Mouse (Mus musculus) hindbrain, embryonic 14.5 days (tissue): ENCODE data around the gene Pdzph1. TPM values are rescaled to one million over a fixed set of nuclear protein-coding genes. Genes with fewer than 3 reads are reported as not detected.
A peak's percentile ranks its signal among the peaks of the same experiment; 100 is the strongest.

Experiments used
- ATAC-seq: fragments of 200-750 bp; cut with Nextera tagmentation; 2 replicates; pipeline ENCODE4 v1.8.0; 2017; ENCODE audit warnings: moderate number of reproducible peaks, mild to moderate bottlenecking, moderate TSS enrichment, moderate library complexity; ENCODE audit not compliant: low FRiP score
- DNase-seq: peaks from one replicate; pipeline ENCODE4 v3.0.0-alpha.2; 2015; ENCODE audit warnings: low spot score
- H3K27ac ChIP-seq: fragments of 300-500 bp; sonication (generic); 2 replicates; pipeline ENCODE4 v1.5.1; 2014; ENCODE audit warnings: mild to moderate bottlenecking, moderate library complexity
- H3K27me3 ChIP-seq: fragments of 300-500 bp; sonication (generic); 2 replicates; pipeline ENCODE4 v1.6.1; 2014; ENCODE audit warnings: mild to moderate bottlenecking, low read length, mixed read lengths; ENCODE audit not compliant: control insufficient read depth, insufficient read depth
- H3K36me3 ChIP-seq: fragments of 300-500 bp; sonication (generic); replicated peaks from 2 replicates; pipeline ENCODE4 v1.6.1; 2014; ENCODE audit not compliant: control insufficient read depth, insufficient read depth
- H3K4me1 ChIP-seq: fragments of 300-500 bp; sonication (generic); replicated peaks from 2 replicates; pipeline ENCODE4 v1.6.1; 2014; ENCODE audit warnings: antibody characterized with exemption, low read length, mixed read lengths; ENCODE audit not compliant: control insufficient read depth, insufficient read depth
- H3K4me2 ChIP-seq: fragments of 300-500 bp; sonication (generic); replicated peaks from 2 replicates; pipeline ENCODE4 v1.6.1; 2014; ENCODE audit warnings: mild to moderate bottlenecking, moderate library complexity
- H3K4me3 ChIP-seq: fragments of 300-500 bp; sonication (generic); replicated peaks from 2 replicates; pipeline ENCODE4 v1.5.1; 2014; ENCODE audit warnings: mild to moderate bottlenecking, low read length
- H3K9ac ChIP-seq: fragments of 300-500 bp; sonication (generic); 2 replicates; pipeline ENCODE4 v1.6.1; 2014
- H3K9me3 ChIP-seq: fragments of 300-500 bp; sonication (generic); 2 replicates; pipeline ENCODE4 v1.6.1; 2016; ENCODE audit warnings: low read length; ENCODE audit not compliant: control insufficient read depth
- WGBS: fragments of 180-500 bp; shearing (Covaris S2); extraction: QIAGEN DNeasy Blood & Tissue Kit; methylation state at CpG from one replicate; pipeline ENCODE4 v1.1.7; 2014; 5-methylcytosine and 5-hydroxymethylcytosine counted together
- polyA plus RNA-seq: library from polyadenylated mRNA; unstranded; fragments of >200 nt; fragmentation: Nextera tagmentation; extraction: Ambion mirVana; gene quantifications from 2 replicates; pipeline ENCODE4 v1.2.1, GENCODE M21; 2014

Pdzph1 gene
- polyA plus RNA-seq, 1 experiment from 2014 or later, result 1.4 TPM

DNA sequence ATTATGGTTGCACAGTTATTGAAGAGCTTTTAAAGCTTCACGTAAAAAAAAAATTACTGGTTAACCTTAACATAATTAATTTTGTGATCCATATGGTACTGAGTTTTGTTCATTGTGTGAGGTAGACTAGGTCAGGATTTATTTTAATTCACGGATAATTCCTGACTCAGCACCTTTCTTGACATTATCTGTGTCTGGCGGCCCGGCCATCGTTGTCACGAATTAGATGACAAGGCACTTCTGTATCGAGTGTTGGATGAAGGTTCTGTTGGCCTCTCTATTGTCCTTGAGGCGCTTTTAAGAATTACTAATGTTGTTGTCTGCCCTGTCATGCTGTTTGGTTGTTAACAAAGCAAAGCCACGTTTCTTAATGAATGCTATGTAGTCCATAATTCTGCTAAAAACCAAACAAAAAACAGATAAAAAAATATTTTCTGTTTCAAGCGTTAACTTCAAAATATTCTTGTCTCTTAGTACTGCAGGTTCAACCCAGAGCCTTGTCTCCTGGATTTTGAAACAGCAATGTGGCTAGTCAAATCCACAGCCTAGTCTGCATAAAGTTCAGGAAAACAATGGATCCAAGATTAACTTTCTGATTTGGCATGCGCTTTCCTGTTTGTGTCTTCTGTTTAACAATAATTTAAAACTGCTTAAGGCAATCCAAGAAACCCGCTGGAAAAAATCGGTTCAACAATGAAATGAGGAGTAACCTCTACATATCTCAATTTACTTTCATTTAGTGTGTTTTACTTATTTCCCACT is 20.6 kb upstream of the Pdzph1 start:
- no peaks in the 10 kb centered on the region for H3K4me1 ChIP-seq
- no peaks in the 10 kb centered on the region for H3K36me3 ChIP-seq
- no peak for ATAC-seq

GRCm38 (mm10) chr17:58973237-58973636 is 17.9 kb downstream of the Pdzph1 start:
- DNase-seq (no peak), ATAC-seq (no peak)
- Histone ChIP-seq H3K27me3 (no peaks in the 10 kb centered on the region), H3K4me1 (no peaks in the 10 kb centered on the region), H3K4me3 (no peak overlapping the region), H3K4me2 (no peak overlapping the region), H3K9me3 (no peaks in the 10 kb centered on the region), H3K27ac (no peak overlapping the region), H3K36me3 (no peaks in the 10 kb centered on the region), H3K9ac (no peak overlapping the region)
- WGBS, result 25% methylated on average over 5 of the region's 5 CpGs

More for the DNA sequence above, 20.6 kb upstream of the Pdzph1 start:
- no peak for DNase-seq
- H3K27ac ChIP-seq, result no peak overlapping the region
- no peaks in the 10 kb centered on the region for H3K9me3 ChIP-seq
- H3K27me3 ChIP-seq, result no peaks in the 10 kb centered on the region
- WGBS, result 60% methylated on average over 13 of the region's 13 CpGs
- no peak overlapping the region for H3K4me3 ChIP-seq
- peak overlapping the region; percentile 75; the same call in 1 of the 2 replicates for H3K4me2 ChIP-seq
- H3K9ac ChIP-seq, result no peak overlapping the region

- H3K27ac ChIP-seq, result no peak overlapping the region
- H3K36me3 ChIP-seq, result no peaks in the 10 kb centered on the region
- no peak overlapping the region for H3K4me3 ChIP-seq
- DNase-seq (no peak), ATAC-seq (no peak)
- WGBS, result 34% methylated on average over 3 of the region's 3 CpGs
- no peak overlapping the region for H3K4me2 ChIP-seq
- no peaks in the 10 kb centered on the region for H3K4me1 ChIP-seq
- no peaks in the 10 kb centered on the region for H3K27me3 ChIP-seq
- no peaks in the 10 kb centered on the region for H3K9me3 ChIP-seq
- no peak overlapping the region for H3K9ac ChIP-seq
These were observed 31.3 kb downstream of the Pdzph1 start for GRCm38 (mm10) chr17:58959905-58960304.

GRCm38 (mm10) chr17:58957055-58957454 is 34.1 kb downstream of the Pdzph1 start:
- no peak overlapping the region for H3K27ac ChIP-seq
- H3K9me3 ChIP-seq, result no peaks in the 10 kb centered on the region
- H3K4me2 ChIP-seq, result no peak overlapping the region
- no peak overlapping the region for H3K9ac ChIP-seq
- no peaks in the 10 kb centered on the region for H3K36me3 ChIP-seq
- no peak overlapping the region for H3K4me3 ChIP-seq
- H3K4me1 ChIP-seq, result no peaks in the 10 kb centered on the region
- H3K27me3 ChIP-seq, result no peaks in the 10 kb centered on the region
- 80% methylated on average over 1 of the region's 1 CpGs for WGBS
- DNase-seq (no peak), ATAC-seq (no peak)

DNA sequence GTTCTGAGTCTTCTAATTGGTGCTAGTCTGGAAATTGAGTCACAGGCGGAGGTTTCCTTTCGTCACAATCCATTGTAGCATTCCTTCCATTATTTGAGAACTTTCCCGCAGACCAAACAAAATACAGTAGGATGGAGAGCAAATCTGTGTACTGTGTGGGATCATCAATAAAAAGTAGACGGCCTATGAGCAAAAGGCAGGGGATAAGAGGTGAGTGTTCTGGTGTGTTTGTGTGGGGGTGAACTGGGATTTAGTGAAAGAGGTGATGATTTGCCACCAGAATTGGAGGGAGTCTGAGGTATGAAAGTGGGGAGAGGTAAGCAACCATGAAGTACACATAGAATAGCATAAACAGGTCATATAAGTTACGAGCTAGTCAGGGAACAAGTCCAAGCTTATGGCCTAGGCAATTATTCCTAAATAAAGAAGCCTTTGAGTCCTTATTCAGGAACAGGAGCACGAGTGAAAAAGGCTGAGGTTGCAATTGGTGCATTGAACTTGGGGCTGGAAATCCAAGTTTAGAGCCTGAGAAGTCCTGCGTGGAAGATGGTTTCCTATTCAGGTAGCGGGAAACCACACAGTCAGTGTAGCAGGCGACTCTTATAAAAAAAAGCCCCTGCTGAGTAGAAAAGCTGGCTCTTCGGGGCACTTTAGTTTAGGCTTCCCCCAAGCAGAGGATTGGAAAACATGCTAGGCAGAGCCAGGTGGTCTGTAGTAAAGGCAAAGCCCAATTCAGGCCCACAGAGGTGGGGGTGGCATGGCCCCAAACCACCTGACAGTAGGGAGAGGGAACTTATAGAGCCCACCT is 48.0 kb downstream of the Pdzph1 start:
- H3K27me3 ChIP-seq, result no peaks in the 10 kb centered on the region
- no peak overlapping the region for H3K27ac ChIP-seq
- H3K9ac ChIP-seq, result no peak overlapping the region
- H3K36me3 ChIP-seq, result no peaks in the 10 kb centered on the region
- 75% methylated on average over 10 of the region's 10 CpGs for WGBS
- ATAC-seq (no peak), DNase-seq (no peak)
- no peak overlapping the region for H3K4me3 ChIP-seq
- H3K4me2 ChIP-seq, result no peak overlapping the region
- no peaks in the 10 kb centered on the region for H3K4me1 ChIP-seq
- no peaks in the 10 kb centered on the region for H3K9me3 ChIP-seq

DNA sequence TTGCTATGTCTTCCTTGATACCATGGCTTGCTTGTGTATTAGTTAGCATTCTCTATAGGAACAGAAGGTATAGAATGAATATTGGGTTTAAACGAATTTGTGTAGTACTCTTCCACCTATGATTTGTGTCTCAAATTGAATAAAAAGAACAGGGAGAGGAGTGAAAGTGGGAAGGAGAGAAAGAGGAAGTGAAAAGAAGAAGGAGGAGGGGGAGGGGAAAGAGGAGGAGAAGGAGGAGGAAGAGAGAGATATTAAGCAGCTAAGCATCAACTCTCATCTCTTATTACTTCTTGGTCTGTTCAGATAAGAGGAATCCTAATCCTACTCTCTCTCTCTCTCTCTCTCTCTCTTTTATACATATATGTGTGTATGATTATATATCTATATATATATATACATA is 52.6 kb downstream of the Pdzph1 start:
- Histone ChIP-seq H3K27me3 (no peaks in the 10 kb centered on the region), H3K4me2 (no peak overlapping the region), H3K4me3 (no peak overlapping the region), H3K9ac (no peak overlapping the region), H3K9me3 (no peaks in the 10 kb centered on the region), H3K4me1 (no peaks in the 10 kb centered on the region), H3K27ac (no peak overlapping the region), H3K36me3 (no peaks in the 10 kb centered on the region)
- ATAC-seq (no peak), DNase-seq (no peak)
- 93% methylated on average over 1 of the region's 1 CpGs for WGBS

DNA sequence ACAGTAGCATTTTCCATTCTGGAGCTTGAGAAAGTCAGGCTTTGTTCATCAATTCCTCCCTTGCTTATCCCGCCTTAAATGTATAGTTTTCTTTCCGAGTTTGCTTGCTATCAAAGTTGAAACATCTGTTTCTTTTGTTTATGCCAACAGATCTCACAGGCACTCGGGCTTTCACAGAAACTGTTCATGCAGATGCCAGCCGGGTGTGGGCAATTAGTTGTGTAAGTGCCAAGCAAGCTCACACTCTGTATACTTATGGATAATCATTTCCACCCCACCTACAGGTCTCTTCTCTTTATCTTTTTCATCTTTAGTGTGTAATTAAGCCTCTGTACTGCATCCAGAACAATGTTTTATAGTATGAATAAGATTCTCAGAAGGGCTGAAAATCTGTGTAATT is 53.6 kb downstream of the Pdzph1 start:
- H3K27ac ChIP-seq, result no peak overlapping the region
- no peak overlapping the region for H3K4me2 ChIP-seq
- no peaks in the 10 kb centered on the region for H3K36me3 ChIP-seq
- H3K27me3 ChIP-seq, result no peaks in the 10 kb centered on the region
- H3K9ac ChIP-seq, result no peak overlapping the region
- H3K9me3 ChIP-seq, result no peaks in the 10 kb centered on the region
- 0 out of 2 replicates have a peak, but pooled peaks cover 4% of the 10 kb centered on the region for H3K4me1 ChIP-seq
- H3K4me3 ChIP-seq, result no peak overlapping the region
- DNase-seq (no peak), ATAC-seq (no peak)
- 52% methylated on average over 4 of the region's 4 CpGs for WGBS

DNA sequence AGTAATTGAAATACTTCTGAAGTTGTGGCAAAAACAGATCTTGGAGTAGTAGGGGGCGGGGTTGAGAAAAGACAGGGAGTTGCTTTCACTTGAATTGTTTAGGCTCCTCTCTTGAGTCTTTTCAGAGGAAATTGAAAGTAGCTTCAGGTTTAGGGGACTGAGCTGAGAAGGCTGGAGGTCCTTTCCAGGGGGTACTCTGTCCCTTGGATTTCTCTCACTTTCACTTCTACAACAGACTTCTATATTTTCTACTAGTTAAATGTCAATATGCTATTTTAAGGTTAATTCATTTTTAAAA is 58.2 kb downstream of the Pdzph1 start:
- Histone ChIP-seq H3K9ac (no peak overlapping the region), H3K4me3 (no peak overlapping the region), H3K4me2 (no peak overlapping the region), H3K36me3 (no peaks in the 10 kb centered on the region), H3K9me3 (no peaks in the 10 kb centered on the region), H3K27ac (no peak overlapping the region), H3K4me1 (0 out of 2 replicates have a peak, but pooled peaks cover 8% of the 10 kb centered on the region), H3K27me3 (no peaks in the 10 kb centered on the region)
- ATAC-seq (no peak; the same call in 1 of the 2 replicates), DNase-seq (no peak)
- 15% methylated on average over 1 of the region's 1 CpGs for WGBS

DNA sequence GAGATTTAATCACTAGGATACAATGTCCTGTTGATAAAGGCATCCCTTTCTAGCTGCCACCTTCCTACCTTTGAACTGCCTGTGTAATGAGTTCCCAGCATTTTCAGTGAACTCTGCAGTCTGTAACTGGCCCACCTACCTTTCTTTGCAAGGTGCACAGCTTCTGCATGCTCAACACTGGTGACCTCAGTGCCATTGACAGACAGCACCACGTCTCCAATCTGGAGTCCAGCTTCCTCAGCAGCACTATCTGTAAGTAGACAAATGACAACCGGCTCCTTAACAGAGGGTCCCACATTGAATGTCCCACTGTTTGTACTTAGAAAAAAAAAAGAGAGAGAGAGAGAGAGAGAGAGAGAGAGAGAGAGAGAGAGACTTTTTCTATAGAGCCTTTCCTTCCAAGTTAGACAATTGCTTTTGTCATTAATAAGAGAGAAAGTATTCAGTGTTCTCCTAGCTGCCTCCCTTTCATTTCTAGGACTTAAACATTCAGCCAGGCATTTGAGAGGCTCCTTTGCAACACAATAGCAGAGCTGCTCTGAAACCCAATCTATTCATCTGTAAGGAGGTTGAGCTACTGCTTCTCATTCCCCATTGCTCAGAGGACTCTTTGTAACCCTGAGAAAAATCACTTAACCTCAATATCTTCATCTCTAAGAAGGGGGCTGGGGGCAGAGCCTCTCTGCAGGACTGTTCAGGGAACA is 58.7 kb downstream of the Pdzph1 start:
- ATAC-seq, result peak; percentile 66; the same call in 1 of the 2 replicates
- Histone ChIP-seq H3K36me3 (no peaks in the 10 kb centered on the region), H3K4me1 (0 out of 2 replicates have a peak, but pooled peaks cover 8% of the 10 kb centered on the region), H3K4me3 (no peak overlapping the region), H3K4me2 (no peak overlapping the region), H3K9me3 (no peaks in the 10 kb centered on the region), H3K27ac (no peak overlapping the region), H3K9ac (no peak overlapping the region), H3K27me3 (no peaks in the 10 kb centered on the region)
- DNase-seq, result no peak
- WGBS, result 1% methylated on average over 2 of the region's 2 CpGs
